Mouse (Mus musculus) testis, adult 2 months (tissue): Measurements from ENCODE around the gene Myb.

ENCODE experiments used
- CTCF ChIP-seq: fragments of 200-500 bp; IDR thresholded peaks from 2 replicates; pipeline ENCODE4 v1.5.1; 2012; ENCODE audit warnings: low read depth, mild to moderate bottlenecking, inconsistent platforms, low read length, moderate library complexity; ENCODE audit not compliant: control insufficient read depth, insufficient read depth, insufficient replicate concordance
- POLR2A ChIP-seq: fragments of 200-500 bp; IDR thresholded peaks from 2 replicates; pipeline ENCODE4 v1.6.1; 2012; ENCODE audit warnings: low read depth, mild to moderate bottlenecking, inconsistent platforms, low read length, moderate library complexity; ENCODE audit not compliant: control insufficient read depth

GRCm38 (mm10) chr10:21130901-21131493, 29.8 kb downstream of the Myb start:
- TF ChIP-seq POLR2A (no peak), CTCF (no peak)
